8 mouse cellular contexts compared by ENCODE assay signal in the genomic region with DNA sequence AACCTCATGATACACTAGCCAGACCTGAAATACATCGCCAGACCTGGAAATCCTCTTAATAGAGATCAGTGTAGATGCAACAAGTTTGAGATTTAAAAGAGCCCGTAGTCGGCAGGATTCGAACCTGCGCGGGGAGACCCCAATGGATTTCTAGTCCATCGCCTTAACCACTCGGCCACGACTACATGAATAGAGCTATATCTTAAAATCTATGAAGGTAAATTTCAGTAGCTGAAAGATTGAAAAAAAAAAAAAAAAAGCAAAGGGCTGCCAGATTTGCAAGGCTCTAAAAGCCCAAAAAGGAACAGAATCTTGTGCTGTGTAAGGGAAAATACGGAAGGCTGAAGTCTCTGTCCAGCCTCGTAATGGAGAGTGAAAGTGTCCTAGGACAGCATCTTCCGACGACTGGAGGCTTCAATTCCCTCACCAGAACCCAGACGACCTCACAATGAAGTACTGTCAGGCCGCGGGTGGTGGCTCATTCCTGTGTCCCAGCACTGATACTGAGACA. TPM values are rescaled to one million over a fixed set of nuclear protein-coding genes. Genes with fewer than 3 reads are reported as not detected.
DNase-seq lines count a peak whose midpoint lies in the region; ATAC-seq and TF ChIP-seq lines count a peak whose summit lies in the region.

No protein-coding gene starts in this region.

- H3K4me1 ChIP-seq in forebrain, embryonic 16.5 days (replicated peaks; ENCODE audit: control insufficient read depth, insufficient read depth, low read length), result peaks cover 2% of the 10 kb centered on the region; the same call in 1 of the 2 replicates
- H3K4me1 ChIP-seq in liver, postnatal 0 days (ENCODE audit: insufficient read depth), result peaks cover 24% of the 10 kb centered on the region
- H3K4me1 ChIP-seq in neural tube, embryonic 12.5 days, result no peaks in the 10 kb centered on the region
- no peaks in the 10 kb centered on the region for H3K4me1 ChIP-seq in stomach, postnatal 0 days (replicated peaks; ENCODE audit: control insufficient read depth, insufficient read depth)

- no peaks in the 10 kb centered on the region for H3K36me3 ChIP-seq in forebrain, embryonic 16.5 days (ENCODE audit: control insufficient read depth, insufficient read depth)
- no peaks in the 10 kb centered on the region for H3K36me3 ChIP-seq in liver, postnatal 0 days (replicated peaks; ENCODE audit: insufficient read depth, low read length)
- no peaks in the 10 kb centered on the region for H3K36me3 ChIP-seq in neural tube, embryonic 12.5 days
- H3K36me3 ChIP-seq in stomach, postnatal 0 days (ENCODE audit: control insufficient read depth, insufficient read depth, low read length), result no peaks in the 10 kb centered on the region

- H3K9me3 ChIP-seq in forebrain, embryonic 16.5 days (ENCODE audit: control insufficient read depth, low read length), result no peaks in the 10 kb centered on the region
- H3K9me3 ChIP-seq in liver, postnatal 0 days (ENCODE audit: low read length), result no peaks in the 10 kb centered on the region
- H3K9me3 ChIP-seq in neural tube, embryonic 12.5 days, result no peaks in the 10 kb centered on the region
- no peaks in the 10 kb centered on the region for H3K9me3 ChIP-seq in stomach, postnatal 0 days (ENCODE audit: control insufficient read depth, low read length)

- WGBS in forebrain, embryonic 16.5 days, result under 1% methylated on average over 16 of the region's 16 CpGs
- under 1% methylated on average over 16 of the region's 16 CpGs for WGBS in liver, postnatal 0 days (ENCODE audit: insufficient replicate concordance)
- WGBS in neural tube, embryonic 12.5 days, result under 1% methylated on average over 16 of the region's 16 CpGs
- 1% methylated on average over 16 of the region's 16 CpGs for WGBS in stomach, postnatal 0 days

- H3K9ac ChIP-seq in forebrain, embryonic 16.5 days (replicated peaks; ENCODE audit: low read depth, low read length), result peak overlapping the region; percentile 62
- 0 out of 2 replicates have a peak overlapping the region, but pooled peaks have one; percentile 16 for H3K9ac ChIP-seq in liver, postnatal 0 days (replicated peaks)
- H3K9ac ChIP-seq in neural tube, embryonic 12.5 days, result no peak overlapping the region
- H3K9ac ChIP-seq in stomach, postnatal 0 days (ENCODE audit: low read length), result peak overlapping the region; percentile 45

- intact Hi-C loops in heart, postnatal 25 days (cut with DNase I), result loop anchor here (2.0 to 10.0 kb wide), 6 partner anchors 22 to 1574 kb away; no protein-coding TSS in a partner anchor

- peak overlapping the region; percentile 56 for H3K4me2 ChIP-seq in forebrain, embryonic 16.5 days (ENCODE audit: low read length)
- peak overlapping the region; percentile 71 for H3K4me2 ChIP-seq in liver, postnatal 0 days (ENCODE audit: low read depth, low read length)
- H3K4me2 ChIP-seq in neural tube, embryonic 12.5 days (replicated peaks), result peak overlapping the region; percentile 54
- peak overlapping the region; percentile 61 for H3K4me2 ChIP-seq in stomach, postnatal 0 days (replicated peaks; ENCODE audit: low read depth)

- TF ChIP-seq CTCF in liver, postnatal 0 days (IDR thresholded peaks at IDR 0.05; ENCODE audit: low read depth), result no peak
- TF ChIP-seq CTCF in stomach, postnatal 0 days (IDR thresholded peaks at IDR 0.05; ENCODE audit: low read depth), result no peak

- ATAC-seq in forebrain, embryonic 16.5 days, result peak; percentile 32
- peak; percentile 59 for ATAC-seq in liver, postnatal 0 days
- ATAC-seq in neural tube, embryonic 12.5 days (ENCODE audit: low FRiP score, low read depth), result no peak
- ATAC-seq in stomach, postnatal 0 days (ENCODE audit: low FRiP score, low TSS enrichment), result peak; percentile 53

- TF ChIP-seq EP300 in liver, postnatal 0 days (IDR thresholded peaks at IDR 0.05; ENCODE audit: low read depth), result no peak
- peak; percentile 63 for TF ChIP-seq EP300 in stomach, postnatal 0 days (optimal IDR thresholded peaks at IDR 0.05)

- peak; percentile 83 to 84 for DNase-seq in CD8-positive naive resting alpha-beta T cell, adult 2 months (ENCODE audit: low read depth in 2 of 2, low spot score in 2 of 2)
- peak; percentile 75 for DNase-seq in c-Kit-positive CD71-positive TER-119-positive erythroid progenitor cells, embryonic 14.5 days (ENCODE audit: low spot score)
- DNase-seq in heart, postnatal 25 days (ENCODE audit: low spot score), result peak; percentile 63
- DNase-seq in layer of hippocampus, adult 18-20 months (ENCODE audit: low spot score in 2 of 2), result peak; percentile 72 to 93
- peak; percentile 72 for DNase-seq in liver, postnatal 0 days
- peak; percentile 67 for DNase-seq in stomach, postnatal 0 days (ENCODE audit: low spot score)

- 0 out of 2 replicates have a peak, but pooled peaks cover 4% of the 10 kb centered on the region for H3K27me3 ChIP-seq in forebrain, embryonic 16.5 days (replicated peaks; ENCODE audit: control insufficient read depth, insufficient read depth, low read length)
- H3K27me3 ChIP-seq in liver, postnatal 0 days (ENCODE audit: insufficient read depth, low read length), result no peaks in the 10 kb centered on the region
- no peaks in the 10 kb centered on the region for H3K27me3 ChIP-seq in neural tube, embryonic 12.5 days (replicated peaks)
- H3K27me3 ChIP-seq in stomach, postnatal 0 days (ENCODE audit: control insufficient read depth, insufficient read depth, low read length), result no peaks in the 10 kb centered on the region

- H3K4me3 ChIP-seq in forebrain, embryonic 16.5 days (replicated peaks; ENCODE audit: low read length), result peak overlapping the region; percentile 52
- peak overlapping the region; percentile 59 for H3K4me3 ChIP-seq in liver, postnatal 0 days (ENCODE audit: low read depth, low read length)
- peak overlapping the region; percentile 42 for H3K4me3 ChIP-seq in neural tube, embryonic 12.5 days
- H3K4me3 ChIP-seq in stomach, postnatal 0 days (ENCODE audit: low read depth, low read length), result peak overlapping the region; percentile 51

- H3K27ac ChIP-seq in forebrain, embryonic 16.5 days (ENCODE audit: low read length), result peak overlapping the region; percentile 57
- peak overlapping the region; percentile 45; the same call in 1 of the 2 replicates for H3K27ac ChIP-seq in liver, postnatal 0 days (ENCODE audit: low read depth)
- no peak overlapping the region for H3K27ac ChIP-seq in neural tube, embryonic 12.5 days
- H3K27ac ChIP-seq in stomach, postnatal 0 days (replicated peaks), result peak overlapping the region; percentile 35; the same call in 1 of the 2 replicates

RNA-seq across cellular contexts. Expression of a gene that starts 4.0 kb away (rescaled TPM):
- 24.8 and 25.7 TPM in 2 replicates for polyA plus RNA-seq in forebrain, embryonic 16.5 days (2015; fragmentation: Nextera tagmentation; extraction: Ambion mirVana)
- total RNA-seq in heart, postnatal 25 days (2021), result under 1 TPM; 0.56 to 0.68 TPM
- 1 to 10 TPM; 2.5 to 2.9 TPM for total RNA-seq in layer of hippocampus, adult 18-20 months (2021)
- 0.27 and 0.32 TPM in 2 replicates for polyA plus RNA-seq in liver, postnatal 0 days (2015; fragmentation: Nextera tagmentation; extraction: Ambion mirVana)
- polyA plus RNA-seq in neural tube, embryonic 12.5 days (2016; fragmentation: Nextera tagmentation; extraction: Ambion mirVana), result 19.1 and 19.4 TPM in 2 replicates
- 1.4 and 1.6 TPM in 2 replicates for polyA plus RNA-seq in stomach, postnatal 0 days (2015; fragmentation: Nextera tagmentation; extraction: Ambion mirVana)

RNA-seq across cellular contexts. Expression of a gene that starts 40.1 kb away (rescaled TPM):
- not detected in 2 replicates for polyA plus RNA-seq in forebrain, embryonic 16.5 days (2015; fragmentation: Nextera tagmentation; extraction: Ambion mirVana)
- total RNA-seq in heart, postnatal 25 days (2021), result not detected
- under 1 TPM in 1 of 2 experiments, not detected in 1; 0.12 TPM for total RNA-seq in layer of hippocampus, adult 18-20 months (2021)
- not detected in 2 replicates for polyA plus RNA-seq in liver, postnatal 0 days (2015; fragmentation: Nextera tagmentation; extraction: Ambion mirVana)
- not detected in 2 replicates for polyA plus RNA-seq in neural tube, embryonic 12.5 days (2016; fragmentation: Nextera tagmentation; extraction: Ambion mirVana)
- 0.05 TPM in 1 of 2 replicates, not detected in the other for polyA plus RNA-seq in stomach, postnatal 0 days (2015; fragmentation: Nextera tagmentation; extraction: Ambion mirVana)
